Mouse (Mus musculus): ENCODE results near the gene Poc1b.

- TF ChIP-seq CTCF (IDR thresholded peaks at IDR 0.05; ENCODE audit: insufficient read depth, low read length) (no peak), POLR2A (IDR thresholded peaks at IDR 0.05; ENCODE audit: borderline replicate concordance, extremely low read depth, low read depth, low read length) (no peak)
Measured at GRCm38 (mm10) chr10:99114295-99114694, 7.5 kb downstream of the Poc1b start.

All from lung, adult 2 months (tissue).